Mouse (Mus musculus): ENCODE measurements around the gene Nrp1. TPM values are rescaled to one million over a fixed set of nuclear protein-coding genes. Genes with fewer than 3 reads are reported as not detected.

Gene Nrp1
- polyA plus RNA-seq, 1 experiment from 2014 or later: 48.5 TPM

DNA sequence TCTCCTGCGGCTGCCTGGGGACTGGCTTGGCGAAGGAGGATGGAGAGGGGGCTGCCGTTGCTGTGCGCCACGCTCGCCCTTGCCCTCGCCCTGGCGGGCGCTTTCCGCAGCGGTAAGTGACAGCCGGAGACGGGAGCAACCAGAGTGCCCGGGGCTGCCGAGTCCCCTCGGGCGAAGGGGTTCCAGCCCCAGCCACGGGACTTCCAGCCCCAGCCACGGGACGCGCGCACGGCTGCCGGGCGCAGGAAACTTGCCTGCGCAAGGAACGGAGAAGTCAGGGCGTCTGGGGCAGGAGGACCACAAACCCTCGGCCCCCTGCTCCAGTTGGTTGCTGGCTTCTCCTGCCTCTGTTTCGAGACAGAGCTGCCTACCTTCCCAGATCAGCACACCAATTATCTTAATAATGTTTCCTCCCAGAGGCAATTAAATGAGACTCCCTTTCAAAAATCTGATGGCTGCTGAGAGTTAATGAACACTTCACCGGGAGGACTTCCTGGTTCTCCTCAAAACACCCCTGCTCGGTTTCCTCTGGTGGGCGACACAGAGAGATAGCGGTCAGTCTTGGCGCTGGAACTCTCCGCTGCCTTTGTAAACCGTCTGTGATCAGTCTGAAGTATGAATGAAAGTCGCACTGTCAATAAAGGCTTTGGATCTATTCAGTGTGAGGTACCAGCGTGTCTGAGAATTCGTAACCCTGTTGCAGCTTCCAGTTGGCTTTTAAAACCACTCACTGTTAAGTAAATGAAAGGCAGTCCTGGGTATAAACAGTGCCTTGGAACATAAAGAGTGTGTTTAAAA lies 1.3 kb downstream of the Nrp1 start:
- DNase-seq (ENCODE audit: low spot score) (peak; percentile 47), ATAC-seq (replicated peaks; ENCODE audit: low FRiP score) (no peak)
- WGBS: under 1% methylated on average over 40 of the region's 40 CpGs
- H3K27me3 ChIP-seq (replicated peaks; ENCODE audit: control insufficient read depth, insufficient read depth, low read length): peaks cover 38% of the 10 kb centered on the region
- H3K9me3 ChIP-seq (ENCODE audit: control insufficient read depth, low read length): no peaks in the 10 kb centered on the region
- H3K27ac ChIP-seq (ENCODE audit: low read depth, low read length): peak overlapping the region; percentile 87
- no peaks in the 10 kb centered on the region for H3K36me3 ChIP-seq (ENCODE audit: control insufficient read depth, insufficient read depth, low read length)
- peak overlapping the region; percentile 68 for H3K4me3 ChIP-seq (ENCODE audit: low read depth, low read length)
- 0 out of 2 replicates have a peak, but pooled peaks cover 2% of the 10 kb centered on the region for H3K4me1 ChIP-seq (replicated peaks; ENCODE audit: control insufficient read depth, insufficient read depth, low read length)
- H3K9ac ChIP-seq (ENCODE audit: low read depth, low read length): peak overlapping the region; percentile 70
- H3K4me2 ChIP-seq: peak overlapping the region; percentile 73

DNA sequence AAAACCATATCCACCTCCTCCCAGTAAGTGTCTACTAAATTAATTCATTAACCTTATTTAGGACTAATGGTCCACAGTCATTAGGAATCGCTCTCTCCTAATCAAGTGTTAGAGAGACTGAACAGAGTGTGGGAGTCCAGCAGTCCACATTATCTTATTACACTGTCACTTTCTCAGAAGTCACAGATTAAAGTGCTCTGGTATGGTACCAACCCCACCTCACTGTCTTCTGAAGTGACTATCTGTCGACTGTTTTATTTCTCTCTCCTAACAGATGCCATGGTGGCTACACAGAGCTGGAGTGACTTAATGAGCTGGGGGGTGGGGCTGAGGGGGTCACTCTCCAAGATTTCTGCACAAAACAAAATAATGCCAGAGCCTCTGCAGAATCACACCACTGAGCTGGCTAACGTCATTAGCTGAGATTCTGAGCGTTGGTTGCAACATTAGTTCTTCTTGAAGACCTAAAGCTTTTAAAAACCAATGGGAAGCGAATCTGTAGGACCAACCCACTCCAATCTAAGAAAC lies 3.0 kb downstream of the Nrp1 start:
- Histone ChIP-seq H3K4me3 (ENCODE audit: low read depth, low read length) (peak overlapping the region; percentile 68), H3K4me2 (peak overlapping the region; percentile 73), H3K9ac (ENCODE audit: low read depth, low read length) (peak overlapping the region; percentile 25; the same call in 1 of the 2 replicates), H3K27me3 (replicated peaks; ENCODE audit: control insufficient read depth, insufficient read depth, low read length) (peaks cover 38% of the 10 kb centered on the region), H3K4me1 (replicated peaks; ENCODE audit: control insufficient read depth, insufficient read depth, low read length) (0 out of 2 replicates have a peak, but pooled peaks cover 2% of the 10 kb centered on the region), H3K9me3 (ENCODE audit: control insufficient read depth, low read length) (no peaks in the 10 kb centered on the region), H3K36me3 (ENCODE audit: control insufficient read depth, insufficient read depth, low read length) (no peaks in the 10 kb centered on the region), H3K27ac (ENCODE audit: low read depth, low read length) (no peak overlapping the region)
- 30% methylated on average over 5 of the region's 5 CpGs for WGBS
- ATAC-seq (replicated peaks; ENCODE audit: low FRiP score) (no peak), DNase-seq (ENCODE audit: low spot score) (no peak)

DNA sequence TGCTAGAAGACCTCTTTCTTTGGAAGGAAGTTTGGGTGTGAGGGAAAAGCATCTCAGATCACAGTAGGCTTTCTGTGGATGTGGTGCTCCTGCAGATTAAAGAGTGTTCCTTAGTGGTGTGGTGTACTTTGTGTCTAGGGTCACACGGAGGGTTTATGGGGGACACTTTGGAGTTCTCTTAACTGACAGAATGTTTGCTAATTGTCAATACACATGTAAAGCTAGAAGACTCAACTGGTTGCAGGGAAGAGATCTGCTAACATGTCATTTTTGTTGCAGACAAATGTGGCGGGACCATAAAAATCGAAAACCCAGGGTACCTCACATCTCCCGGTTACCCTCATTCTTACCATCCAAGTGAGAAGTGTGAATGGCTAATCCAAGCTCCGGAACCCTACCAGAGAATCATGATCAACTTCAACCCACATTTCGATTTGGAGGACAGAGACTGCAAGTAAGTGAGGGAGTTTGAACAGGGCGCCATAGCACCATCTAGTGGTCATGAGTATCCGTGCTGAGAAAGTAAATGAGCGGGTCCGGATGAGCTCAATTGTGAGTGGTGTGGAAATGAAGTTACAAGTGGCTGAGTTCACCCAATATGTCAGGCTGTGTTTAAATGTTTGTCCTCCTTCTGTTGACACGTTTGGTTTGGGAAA lies 4.7 kb downstream of the Nrp1 start:
- Histone ChIP-seq H3K36me3 (ENCODE audit: control insufficient read depth, insufficient read depth, low read length) (no peaks in the 10 kb centered on the region), H3K27me3 (replicated peaks; ENCODE audit: control insufficient read depth, insufficient read depth, low read length) (peaks cover 26% of the 10 kb centered on the region), H3K9me3 (ENCODE audit: control insufficient read depth, low read length) (no peaks in the 10 kb centered on the region), H3K4me3 (ENCODE audit: low read depth, low read length) (peak overlapping the region; percentile 27), H3K9ac (ENCODE audit: low read depth, low read length) (no peak overlapping the region), H3K27ac (ENCODE audit: low read depth, low read length) (no peak overlapping the region), H3K4me2 (peak overlapping the region; percentile 53), H3K4me1 (replicated peaks; ENCODE audit: control insufficient read depth, insufficient read depth, low read length) (no peaks in the 10 kb centered on the region)
- 7% methylated on average over 11 of the region's 11 CpGs for WGBS
- ATAC-seq (replicated peaks; ENCODE audit: low FRiP score): peak; percentile 61; the same call in 1 of the 2 replicates
- DNase-seq (ENCODE audit: low spot score): peak; percentile 61

DNA sequence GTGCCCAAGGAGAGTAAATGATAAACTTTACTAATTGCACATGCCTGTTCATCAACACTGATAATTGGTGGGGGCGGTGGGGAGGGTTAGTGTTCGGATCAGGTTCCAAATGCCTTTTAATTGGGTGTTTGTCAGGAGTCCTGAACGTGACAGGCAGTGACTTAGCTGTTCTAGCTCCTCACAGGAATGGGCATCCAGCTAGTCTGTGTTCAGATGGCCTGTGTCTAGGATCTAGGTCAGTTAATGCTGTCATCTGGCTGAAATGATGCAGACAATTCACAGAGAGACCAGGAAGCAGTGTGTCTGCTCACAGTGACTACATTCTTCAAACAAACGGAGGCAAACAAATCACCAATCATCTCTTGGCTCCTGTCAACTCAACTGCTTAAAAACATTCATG lies 12.1 kb downstream of the Nrp1 start:
- H3K9ac ChIP-seq (ENCODE audit: low read depth, low read length): no peak overlapping the region
- H3K4me1 ChIP-seq (replicated peaks; ENCODE audit: control insufficient read depth, insufficient read depth, low read length): no peaks in the 10 kb centered on the region
- H3K27me3 ChIP-seq (replicated peaks; ENCODE audit: control insufficient read depth, insufficient read depth, low read length): no peaks in the 10 kb centered on the region
- H3K9me3 ChIP-seq (ENCODE audit: control insufficient read depth, low read length): no peaks in the 10 kb centered on the region
- no peaks in the 10 kb centered on the region for H3K36me3 ChIP-seq (ENCODE audit: control insufficient read depth, insufficient read depth, low read length)
- ATAC-seq (replicated peaks; ENCODE audit: low FRiP score): no peak; the same call in 1 of the 2 replicates
- H3K4me3 ChIP-seq (ENCODE audit: low read depth, low read length): no peak overlapping the region
- H3K27ac ChIP-seq (ENCODE audit: low read depth, low read length): no peak overlapping the region
- 60% methylated on average over 4 of the region's 4 CpGs for WGBS
- DNase-seq (ENCODE audit: low spot score): no peak
- H3K4me2 ChIP-seq: no peak overlapping the region

DNA sequence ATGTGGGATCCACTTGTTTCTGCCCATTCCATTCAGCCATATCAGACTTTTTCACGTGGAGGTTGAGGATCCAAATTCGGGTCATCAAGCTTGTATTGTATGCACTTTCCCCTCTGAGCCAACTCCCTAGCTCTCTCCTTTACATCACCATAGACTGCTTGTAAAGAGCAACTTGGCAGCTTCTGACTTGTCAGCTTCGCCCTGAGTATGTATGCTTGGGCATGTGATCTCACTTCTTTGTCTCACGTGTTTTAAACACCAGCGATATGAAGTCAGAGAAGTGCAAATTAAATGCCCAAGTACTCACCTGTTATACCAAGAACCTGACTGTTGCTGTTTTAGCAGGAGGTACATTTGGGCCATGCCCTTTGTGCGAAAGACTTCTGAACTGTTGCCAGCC lies 12.6 kb downstream of the Nrp1 start:
- ATAC-seq (replicated peaks; ENCODE audit: low FRiP score): no peak
- H3K9ac ChIP-seq (ENCODE audit: low read depth, low read length): no peak overlapping the region
- H3K27ac ChIP-seq (ENCODE audit: low read depth, low read length): no peak overlapping the region
- WGBS: 81% methylated on average over 6 of the region's 6 CpGs
- no peak overlapping the region for H3K4me3 ChIP-seq (ENCODE audit: low read depth, low read length)
- H3K9me3 ChIP-seq (ENCODE audit: control insufficient read depth, low read length): no peaks in the 10 kb centered on the region
- H3K4me1 ChIP-seq (replicated peaks; ENCODE audit: control insufficient read depth, insufficient read depth, low read length): no peaks in the 10 kb centered on the region
- no peaks in the 10 kb centered on the region for H3K36me3 ChIP-seq (ENCODE audit: control insufficient read depth, insufficient read depth, low read length)
- DNase-seq (ENCODE audit: low spot score): no peak
- no peak overlapping the region for H3K4me2 ChIP-seq
- no peaks in the 10 kb centered on the region for H3K27me3 ChIP-seq (replicated peaks; ENCODE audit: control insufficient read depth, insufficient read depth, low read length)

DNA sequence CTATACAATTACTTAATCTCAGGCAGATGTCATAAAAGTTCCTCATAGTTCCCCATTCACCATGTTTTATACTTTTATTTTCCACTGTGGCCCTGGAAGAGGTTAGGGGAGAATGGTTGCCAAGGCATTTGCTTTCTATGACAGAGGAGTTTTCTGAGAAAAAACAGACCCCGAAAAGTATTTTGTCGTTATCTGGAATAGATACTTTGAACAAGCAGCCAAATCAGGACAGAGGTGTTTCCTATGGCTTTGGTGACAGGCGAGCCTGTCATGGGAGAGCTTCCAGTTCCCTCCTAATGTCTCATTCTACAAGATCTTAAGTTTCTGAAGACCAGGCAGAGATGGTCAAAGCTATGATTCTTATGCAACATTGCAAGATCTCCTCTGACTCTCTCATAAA lies 13.4 kb downstream of the Nrp1 start:
- no peaks in the 10 kb centered on the region for H3K36me3 ChIP-seq (ENCODE audit: control insufficient read depth, insufficient read depth, low read length)
- H3K9ac ChIP-seq (ENCODE audit: low read depth, low read length): no peak overlapping the region
- DNase-seq (ENCODE audit: low spot score): no peak
- H3K4me1 ChIP-seq (replicated peaks; ENCODE audit: control insufficient read depth, insufficient read depth, low read length): no peaks in the 10 kb centered on the region
- no peak overlapping the region for H3K4me3 ChIP-seq (ENCODE audit: low read depth, low read length)
- H3K4me2 ChIP-seq: no peak overlapping the region
- H3K27ac ChIP-seq (ENCODE audit: low read depth, low read length): no peak overlapping the region
- H3K9me3 ChIP-seq (ENCODE audit: control insufficient read depth, low read length): no peaks in the 10 kb centered on the region
- WGBS: 54% methylated on average over 3 of the region's 3 CpGs
- no peak for ATAC-seq (replicated peaks; ENCODE audit: low FRiP score)
- no peaks in the 10 kb centered on the region for H3K27me3 ChIP-seq (replicated peaks; ENCODE audit: control insufficient read depth, insufficient read depth, low read length)

DNA sequence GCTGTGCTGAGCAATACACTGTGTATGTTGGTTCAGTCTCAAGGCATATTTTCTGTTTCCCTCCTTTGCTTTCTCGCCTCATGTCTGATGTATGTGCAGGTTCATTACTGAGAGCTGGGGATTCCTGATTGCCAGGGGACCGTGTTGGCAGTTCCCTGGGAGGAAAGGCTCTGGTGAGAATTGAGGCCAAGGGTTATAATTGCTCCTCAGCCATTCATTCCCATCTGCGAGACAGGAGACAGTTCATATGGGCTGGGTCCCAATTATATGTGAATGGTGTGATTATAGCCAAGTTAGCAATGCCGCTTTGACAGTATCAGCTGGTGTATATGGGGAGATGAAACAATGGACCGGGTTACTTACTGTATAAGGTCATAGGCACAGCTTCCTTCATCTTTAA lies 14.3 kb downstream of the Nrp1 start:
- Histone ChIP-seq H3K9me3 (ENCODE audit: control insufficient read depth, low read length) (no peaks in the 10 kb centered on the region), H3K27me3 (replicated peaks; ENCODE audit: control insufficient read depth, insufficient read depth, low read length) (no peaks in the 10 kb centered on the region), H3K4me1 (replicated peaks; ENCODE audit: control insufficient read depth, insufficient read depth, low read length) (no peaks in the 10 kb centered on the region), H3K27ac (ENCODE audit: low read depth, low read length) (no peak overlapping the region), H3K4me3 (ENCODE audit: low read depth, low read length) (no peak overlapping the region), H3K36me3 (ENCODE audit: control insufficient read depth, insufficient read depth, low read length) (no peaks in the 10 kb centered on the region), H3K9ac (ENCODE audit: low read depth, low read length) (no peak overlapping the region), H3K4me2 (no peak overlapping the region)
- WGBS: 80% methylated on average over 5 of the region's 5 CpGs
- ATAC-seq (replicated peaks; ENCODE audit: low FRiP score): no peak
- no peak for DNase-seq (ENCODE audit: low spot score)

DNA sequence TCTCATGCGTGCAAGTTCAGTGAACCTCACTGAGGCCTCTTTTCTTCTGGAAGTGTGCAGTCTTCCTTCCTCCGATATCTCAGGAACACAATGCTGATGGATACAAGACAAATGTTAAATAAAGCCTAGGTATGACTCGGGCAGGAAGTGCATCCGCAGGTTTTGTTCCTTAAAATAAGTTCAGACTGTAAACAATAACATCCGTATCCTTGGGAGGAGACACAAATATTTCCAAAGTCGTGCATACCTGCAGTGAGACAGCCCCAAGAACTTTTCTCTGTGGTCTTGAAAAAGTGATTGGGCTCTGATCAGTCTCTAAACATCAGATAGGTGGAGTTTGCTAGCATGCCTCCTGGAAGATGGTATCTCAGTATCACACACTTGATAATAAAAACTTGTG lies 15.0 kb downstream of the Nrp1 start:
- no peak for DNase-seq (ENCODE audit: low spot score)
- Histone ChIP-seq H3K27ac (ENCODE audit: low read depth, low read length) (no peak overlapping the region), H3K9me3 (ENCODE audit: control insufficient read depth, low read length) (no peaks in the 10 kb centered on the region), H3K4me1 (replicated peaks; ENCODE audit: control insufficient read depth, insufficient read depth, low read length) (no peaks in the 10 kb centered on the region), H3K4me3 (ENCODE audit: low read depth, low read length) (no peak overlapping the region), H3K36me3 (ENCODE audit: control insufficient read depth, insufficient read depth, low read length) (no peaks in the 10 kb centered on the region), H3K9ac (ENCODE audit: low read depth, low read length) (no peak overlapping the region), H3K4me2 (no peak overlapping the region), H3K27me3 (replicated peaks; ENCODE audit: control insufficient read depth, insufficient read depth, low read length) (no peaks in the 10 kb centered on the region)
- no peak for ATAC-seq (replicated peaks; ENCODE audit: low FRiP score)
- WGBS: 79% methylated on average over 6 of the region's 6 CpGs

Measured in liver, embryonic 11.5 days (tissue).